Mouse (Mus musculus) kidney, postnatal 0 days (tissue): ENCODE data around the gene Hist1h3g. TPM values are rescaled to one million over a fixed set of nuclear protein-coding genes. Genes with fewer than 3 reads are reported as not detected.
A peak's percentile ranks its signal among the peaks of the same experiment; 100 is the strongest.

Experiments
- ATAC-seq: fragments of 200-750 bp; cut with Nextera tagmentation; replicated peaks from 2 replicates; pipeline ENCODE4 v1.8.0; 2017; ENCODE audit warnings: low read depth, moderate number of reproducible peaks, moderate TSS enrichment, moderate library complexity; ENCODE audit not compliant: low FRiP score
- DNase-seq: peaks from one replicate; pipeline ENCODE4 v3.0.0-alpha.2; 2016; ENCODE audit warnings: low spot score
- H3K27ac ChIP-seq: fragments of 300-500 bp; sonication (generic); 2 replicates; pipeline ENCODE4 v1.5.1; 2014; ENCODE audit warnings: mild to moderate bottlenecking
- H3K27me3 ChIP-seq: fragments of 300-500 bp; sonication (generic); 2 replicates; pipeline ENCODE4 v1.6.1; 2014; ENCODE audit warnings: low read length, mixed read lengths; ENCODE audit not compliant: insufficient read depth
- H3K36me3 ChIP-seq: fragments of 300-500 bp; sonication (generic); 2 replicates; pipeline ENCODE4 v1.6.1; 2014; ENCODE audit warnings: low read length, mixed read lengths; ENCODE audit not compliant: insufficient read depth
- H3K4me1 ChIP-seq: fragments of 300-500 bp; sonication (generic); replicated peaks from 2 replicates; pipeline ENCODE4 v1.6.1; 2014; ENCODE audit warnings: antibody characterized with exemption, low read length, mixed read lengths; ENCODE audit not compliant: insufficient read depth
- H3K4me2 ChIP-seq: fragments of 300-500 bp; sonication (generic); 2 replicates; pipeline ENCODE4 v1.6.1; 2014; ENCODE audit warnings: mild to moderate bottlenecking, low read length, moderate library complexity, mixed read lengths
- H3K4me3 ChIP-seq: fragments of 300-500 bp; sonication (generic); replicated peaks from 2 replicates; pipeline ENCODE4 v1.5.1; 2014; ENCODE audit warnings: low read depth, low read length
- H3K9ac ChIP-seq: fragments of 300-500 bp; sonication (generic); 2 replicates; pipeline ENCODE4 v1.6.1; 2014; ENCODE audit warnings: low read depth, low read length
- H3K9me3 ChIP-seq: fragments of 300-500 bp; sonication (generic); replicated peaks from 2 replicates; pipeline ENCODE4 v1.6.1; 2016; ENCODE audit warnings: low read length, inconsistent platforms, mixed read lengths
- CTCF ChIP-seq: IDR thresholded peaks from 2 replicates; pipeline ENCODE4 v1.5.1; 2016; ENCODE audit warnings: antibody characterized with exemption, low read depth, mild to moderate bottlenecking, moderate library complexity
- WGBS: fragments of 180-500 bp; shearing (Covaris S2); extraction: QIAGEN DNeasy Blood & Tissue Kit; methylation state at CpG from one replicate; pipeline ENCODE4 v1.1.7; 2014; 5-methylcytosine and 5-hydroxymethylcytosine counted together
- polyA plus RNA-seq: library from polyadenylated mRNA; unstranded; fragments of >200 nt; fragmentation: Nextera tagmentation; extraction: Ambion mirVana; gene quantifications from 2 replicates; pipeline ENCODE4 v1.2.1, GENCODE M21; 2015

Gene Hist1h3g
- polyA plus RNA-seq, 1 experiment from 2014 or later, result 4.0 TPM

GRCm38 (mm10) chr13:23576351-23576881 is 41.2 kb downstream of the Hist1h3g start:
- no peaks in the 10 kb centered on the region for H3K27me3 ChIP-seq
- H3K27ac ChIP-seq, result peak overlapping the region; percentile 58; the same call in 1 of the 2 replicates
- ATAC-seq (no peak), DNase-seq (peak; percentile 40)
- no peak for TF ChIP-seq CTCF
- peak overlapping the region; percentile 53; the same call in 1 of the 2 replicates for H3K9ac ChIP-seq
- H3K4me1 ChIP-seq, result peaks cover 13% of the 10 kb centered on the region; the same call in 1 of the 2 replicates
- H3K36me3 ChIP-seq, result no peaks in the 10 kb centered on the region
- WGBS, result 10% methylated on average over 7 of the region's 7 CpGs
- peak overlapping the region; percentile 59 for H3K4me2 ChIP-seq
- no peaks in the 10 kb centered on the region for H3K9me3 ChIP-seq
- peak overlapping the region; percentile 32 for H3K4me3 ChIP-seq

DNA sequence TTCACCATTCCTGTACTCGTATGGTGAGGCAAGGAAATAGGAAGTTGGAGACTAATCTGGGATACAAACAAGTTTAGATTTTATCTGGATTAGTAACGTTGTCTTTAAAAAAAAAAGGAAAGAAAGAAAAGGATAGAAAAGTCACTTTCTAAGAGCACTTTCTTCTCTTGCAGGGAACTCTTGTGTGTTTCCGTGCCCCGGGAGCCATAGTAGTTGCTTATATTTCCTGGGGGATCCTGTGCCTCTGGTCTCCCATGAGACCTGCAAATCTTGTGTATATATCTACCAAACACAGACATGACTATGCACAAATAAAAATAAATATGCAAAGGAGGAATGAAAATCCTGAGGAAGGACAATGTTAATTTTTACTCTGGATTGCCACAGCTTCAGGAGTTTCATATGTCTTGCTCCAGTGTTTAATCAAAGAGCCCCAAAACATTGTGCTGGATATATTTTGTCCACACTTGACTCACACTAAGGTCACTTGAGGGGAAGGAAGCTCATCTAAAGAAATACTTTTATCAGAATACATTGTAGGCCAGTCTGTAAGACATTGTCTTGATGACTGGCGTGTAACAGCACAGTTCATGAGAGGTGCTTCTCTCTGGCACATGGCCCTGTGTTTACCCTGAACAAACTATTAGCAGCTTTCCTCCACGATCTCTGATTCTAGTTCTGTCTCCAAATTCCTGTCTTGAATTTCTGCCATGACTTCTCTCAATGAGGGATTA is 41.9 kb downstream of the Hist1h3g start:
- no peaks in the 10 kb centered on the region for H3K9me3 ChIP-seq
- H3K4me1 ChIP-seq, result peaks cover 13% of the 10 kb centered on the region; the same call in 1 of the 2 replicates
- peak overlapping the region; percentile 53; the same call in 1 of the 2 replicates for H3K9ac ChIP-seq
- no peak for TF ChIP-seq CTCF
- H3K27ac ChIP-seq, result peak overlapping the region; percentile 58; the same call in 1 of the 2 replicates
- peak overlapping the region; percentile 32 for H3K4me3 ChIP-seq
- no peaks in the 10 kb centered on the region for H3K27me3 ChIP-seq
- DNase-seq (no peak), ATAC-seq (no peak)
- no peaks in the 10 kb centered on the region for H3K36me3 ChIP-seq
- WGBS, result 38% methylated on average over 6 of the region's 6 CpGs
- H3K4me2 ChIP-seq, result peak overlapping the region; percentile 59

DNA sequence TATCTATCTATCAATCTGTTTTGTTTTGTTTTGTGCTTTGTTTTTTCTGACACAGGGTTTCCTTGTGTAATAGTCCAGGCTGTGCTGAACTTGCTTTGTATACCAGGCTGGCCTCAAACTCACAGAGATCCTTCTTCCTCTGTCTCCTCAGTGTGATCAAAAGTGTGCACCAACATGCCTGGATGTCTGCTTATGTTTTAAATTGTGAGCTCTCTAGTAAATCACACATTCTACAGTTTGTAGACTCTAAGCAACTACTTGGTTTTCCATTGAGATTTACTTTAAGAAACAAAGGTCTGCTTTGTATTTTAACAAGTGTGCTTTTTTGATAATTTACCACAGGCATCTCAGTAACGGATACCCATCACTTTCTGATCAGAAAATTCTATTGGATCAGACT is 42.6 kb downstream of the Hist1h3g start:
- TF ChIP-seq CTCF, result no peak
- DNase-seq (no peak), ATAC-seq (no peak)
- Histone ChIP-seq H3K36me3 (no peaks in the 10 kb centered on the region), H3K4me2 (no peak overlapping the region), H3K4me1 (peaks cover 10% of the 10 kb centered on the region; the same call in 1 of the 2 replicates), H3K9ac (no peak overlapping the region), H3K27me3 (no peaks in the 10 kb centered on the region), H3K9me3 (no peaks in the 10 kb centered on the region), H3K27ac (no peak overlapping the region), H3K4me3 (no peak overlapping the region)
- WGBS, result 89% methylated on average over 1 of the region's 1 CpGs

DNA sequence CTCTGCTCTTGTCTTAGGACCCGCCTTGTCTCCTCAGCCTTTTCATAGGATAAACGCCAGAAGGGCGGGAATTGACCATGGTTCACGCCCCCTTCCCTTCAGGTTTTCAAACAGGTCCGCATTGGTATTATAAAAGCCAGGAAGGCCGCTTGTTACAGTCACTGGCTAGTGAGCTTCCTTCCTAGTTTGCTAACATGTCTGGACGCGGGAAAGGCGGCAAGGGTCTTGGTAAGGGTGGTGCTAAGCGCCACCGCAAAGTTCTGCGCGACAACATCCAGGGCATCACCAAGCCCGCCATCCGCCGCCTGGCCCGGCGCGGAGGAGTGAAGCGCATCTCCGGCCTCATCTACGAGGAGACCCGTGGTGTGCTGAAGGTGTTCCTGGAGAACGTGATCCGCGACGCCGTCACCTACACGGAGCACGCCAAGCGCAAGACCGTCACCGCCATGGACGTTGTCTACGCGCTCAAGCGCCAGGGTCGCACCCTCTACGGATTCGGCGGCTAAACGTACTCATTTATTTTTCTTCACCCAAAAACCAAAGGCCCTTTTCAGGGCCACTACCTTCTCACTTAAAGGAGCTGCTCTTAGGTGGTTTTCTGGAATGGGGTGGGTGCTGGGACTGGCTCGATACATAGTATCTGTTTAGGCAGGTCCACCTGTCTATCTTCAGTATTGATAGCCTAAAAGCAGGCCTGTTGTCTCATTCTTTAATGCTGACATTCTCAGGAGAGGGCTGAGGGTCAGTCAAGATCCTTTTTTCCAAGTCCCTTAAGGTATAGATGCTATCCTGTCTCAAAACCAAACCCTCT is 46.4 kb downstream of the Hist1h3g start, which contains the start of gene Hist1h4d:
Gene Hist1h4d, plus strand, starts transcription at position 191 of the 811 bp plus-strand sequence.
- no peaks in the 10 kb centered on the region for H3K9me3 ChIP-seq
- H3K4me3 ChIP-seq, result peak within 1 kb of the TSS; percentile 50
- peak within 1 kb of the TSS; percentile 97 for H3K27ac ChIP-seq
- no peaks in the 10 kb centered on the region for H3K36me3 ChIP-seq
- DNase-seq, result peak; percentile 97
- peaks cover under 1% of the 10 kb centered on the region; the same call in 1 of the 2 replicates for H3K4me1 ChIP-seq
- no peaks in the 10 kb centered on the region for H3K27me3 ChIP-seq
- under 1% methylated on average over 42 of the region's 43 CpGs for WGBS
- TF ChIP-seq CTCF, result no peak
- peak within 1 kb of the TSS; percentile 67 for H3K9ac ChIP-seq
- H3K4me2 ChIP-seq, result peak within 1 kb of the TSS; percentile 79
- peak; percentile 88 for ATAC-seq

GRCm38 (mm10) chr13:23582219-23583056 is 47.2 kb downstream of the Hist1h3g start:
- Histone ChIP-seq H3K4me2 (peak overlapping the region; percentile 79), H3K36me3 (no peaks in the 10 kb centered on the region), H3K27ac (peak overlapping the region; percentile 97), H3K4me3 (peak overlapping the region; percentile 50), H3K9me3 (no peaks in the 10 kb centered on the region), H3K9ac (peak overlapping the region; percentile 67), H3K27me3 (no peaks in the 10 kb centered on the region), H3K4me1 (no peaks in the 10 kb centered on the region)
- WGBS, result 7% methylated on average over 6 of the region's 6 CpGs
- ATAC-seq (no peak), DNase-seq (peak; percentile 16)
- no peak for TF ChIP-seq CTCF
